Mouse (Mus musculus) lung, embryonic 16.5 days (tissue): Measurements from ENCODE around the gene Stard9. TPM values are rescaled to one million over a fixed set of nuclear protein-coding genes. Genes with fewer than 3 reads are reported as not detected.

ENCODE experiments used
- ATAC-seq: fragments of 200-750 bp; cut with Nextera tagmentation; 2 replicates; pipeline ENCODE4 v1.8.0; 2017; ENCODE audit warnings: low read depth, mild to moderate bottlenecking, moderate library complexity
- H3K27ac ChIP-seq: fragments of 300-500 bp; sonication (generic); 2 replicates; pipeline ENCODE4 v1.5.1; 2014; ENCODE audit warnings: mild to moderate bottlenecking, control low read depth, low read length
- H3K27me3 ChIP-seq: fragments of 300-500 bp; sonication (generic); 2 replicates; pipeline ENCODE4 v1.6.1; 2014; ENCODE audit warnings: low read depth, low read length, mixed read lengths; ENCODE audit not compliant: control insufficient read depth, insufficient read depth
- H3K36me3 ChIP-seq: fragments of 300-500 bp; sonication (generic); 2 replicates; pipeline ENCODE4 v1.6.1; 2014; ENCODE audit warnings: low read length; ENCODE audit not compliant: control insufficient read depth, insufficient read depth
- H3K4me1 ChIP-seq: fragments of 300-500 bp; sonication (generic); replicated peaks from 2 replicates; pipeline ENCODE4 v1.6.1; 2014; ENCODE audit warnings: low read length, mixed read lengths; ENCODE audit not compliant: control insufficient read depth, insufficient read depth
- H3K4me2 ChIP-seq: fragments of 300-500 bp; sonication (generic); 2 replicates; pipeline ENCODE4 v1.6.1; 2014; ENCODE audit warnings: low read depth, low read length, control low read depth
- H3K4me3 ChIP-seq: fragments of 300-500 bp; sonication (generic); 2 replicates; pipeline ENCODE4 v1.5.1; 2014; ENCODE audit warnings: mild to moderate bottlenecking, low read length, control low read depth
- H3K9ac ChIP-seq: fragments of 300-500 bp; sonication (generic); 2 replicates; pipeline ENCODE4 v1.6.1; 2014; ENCODE audit warnings: low read length, control low read depth
- H3K9me3 ChIP-seq: fragments of 300-500 bp; sonication (generic); 2 replicates; pipeline ENCODE4 v1.6.1; 2016; ENCODE audit warnings: low read length; ENCODE audit not compliant: control insufficient read depth
- WGBS: fragments of 180-500 bp; shearing (Covaris S2); extraction: QIAGEN DNeasy Blood & Tissue Kit; methylation state at CpG from one replicate; pipeline ENCODE4 v1.1.7; 2014; 5-methylcytosine and 5-hydroxymethylcytosine counted together
- polyA plus RNA-seq: library from polyadenylated mRNA; unstranded; fragments of >200 nt; fragmentation: Nextera tagmentation; extraction: Ambion mirVana; gene quantifications from 2 replicates; pipeline ENCODE4 v1.2.1, GENCODE M21; 2015

Gene Stard9
- polyA plus RNA-seq, 1 experiment from 2014 or later = 10.3 TPM

DNA sequence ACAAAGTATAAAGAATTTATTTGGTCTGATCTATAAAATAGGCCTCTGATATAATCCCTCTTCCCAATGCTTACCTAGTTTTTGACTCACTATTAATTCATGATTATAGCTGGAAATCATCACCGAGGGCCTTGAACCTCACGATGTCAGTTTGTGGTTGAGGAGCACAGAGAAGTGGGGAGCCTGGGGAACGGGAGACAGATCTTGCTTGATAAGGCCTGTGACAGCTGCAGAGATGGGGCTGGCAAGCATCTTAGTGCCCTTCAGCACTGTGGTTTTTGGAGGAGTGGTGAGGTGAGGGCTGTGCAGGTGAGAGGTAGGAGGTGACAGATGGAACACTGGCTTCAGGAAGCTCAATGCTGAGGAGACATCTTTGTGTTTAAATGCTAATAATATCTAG, 81.2 kb downstream of the Stard9 start:
- Histone ChIP-seq H3K4me1 (no peaks in the 10 kb centered on the region), H3K9ac (no peak overlapping the region), H3K27ac (no peak overlapping the region), H3K4me3 (no peak overlapping the region), H3K36me3 (peaks cover 24% of the 10 kb centered on the region), H3K4me2 (no peak overlapping the region), H3K9me3 (no peaks in the 10 kb centered on the region), H3K27me3 (no peaks in the 10 kb centered on the region)
- no peak for ATAC-seq
- 77% methylated on average over 3 of the region's 3 CpGs for WGBS

DNA sequence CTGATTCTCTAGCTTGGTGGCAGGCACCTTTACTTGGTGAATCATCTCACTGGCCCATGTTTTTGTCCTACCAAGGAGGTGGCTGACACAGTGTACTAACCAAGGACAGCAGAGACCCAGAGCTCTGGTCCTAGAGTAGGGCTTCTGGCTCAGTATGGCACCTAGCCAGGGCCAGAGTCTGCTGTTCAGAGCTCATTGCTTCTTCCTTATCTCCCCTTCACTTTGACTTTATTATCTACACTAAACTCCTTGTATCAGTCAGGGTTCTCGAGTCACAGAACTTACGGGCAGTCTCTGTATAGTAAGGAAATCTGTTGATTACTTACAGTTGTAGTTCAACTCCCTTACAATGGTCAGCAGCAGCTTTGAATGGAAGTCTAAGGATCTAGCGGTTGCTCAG, 82.0 kb downstream of the Stard9 start:
- H3K4me3 ChIP-seq = no peak overlapping the region
- ATAC-seq = no peak
- no peaks in the 10 kb centered on the region for H3K4me1 ChIP-seq
- no peaks in the 10 kb centered on the region for H3K27me3 ChIP-seq
- H3K9me3 ChIP-seq = no peaks in the 10 kb centered on the region
- H3K4me2 ChIP-seq = no peak overlapping the region
- WGBS = 79% methylated on average over 3 of the region's 3 CpGs
- no peak overlapping the region for H3K27ac ChIP-seq
- peaks cover 24% of the 10 kb centered on the region for H3K36me3 ChIP-seq
- no peak overlapping the region for H3K9ac ChIP-seq

DNA sequence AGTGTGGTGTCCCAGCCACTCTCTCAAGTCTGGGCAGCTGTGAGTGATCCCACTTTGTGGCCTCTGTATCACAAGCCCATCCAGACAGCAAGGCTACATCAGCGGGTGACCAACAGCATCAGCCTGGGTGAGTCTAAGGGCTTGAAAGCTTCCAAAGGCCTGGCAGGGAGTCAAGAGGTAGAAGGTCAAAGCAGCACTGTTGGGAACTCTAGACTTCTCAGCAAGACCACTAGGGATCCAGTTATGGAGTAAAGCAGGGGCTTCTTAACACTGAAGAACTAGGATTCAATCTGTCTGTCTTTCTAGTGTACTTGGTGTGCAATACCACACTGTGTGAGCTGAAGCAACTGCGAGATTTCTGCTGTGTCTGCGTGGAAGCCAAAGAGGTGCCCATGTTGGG, 84.5 kb downstream of the Stard9 start:
- ATAC-seq = no peak
- no peak overlapping the region for H3K27ac ChIP-seq
- H3K4me3 ChIP-seq = no peak overlapping the region
- no peaks in the 10 kb centered on the region for H3K27me3 ChIP-seq
- H3K9me3 ChIP-seq = no peaks in the 10 kb centered on the region
- peaks cover 35% of the 10 kb centered on the region for H3K36me3 ChIP-seq
- WGBS = 88% methylated on average over 3 of the region's 3 CpGs
- H3K9ac ChIP-seq = no peak overlapping the region
- no peak overlapping the region for H3K4me2 ChIP-seq
- no peaks in the 10 kb centered on the region for H3K4me1 ChIP-seq

DNA sequence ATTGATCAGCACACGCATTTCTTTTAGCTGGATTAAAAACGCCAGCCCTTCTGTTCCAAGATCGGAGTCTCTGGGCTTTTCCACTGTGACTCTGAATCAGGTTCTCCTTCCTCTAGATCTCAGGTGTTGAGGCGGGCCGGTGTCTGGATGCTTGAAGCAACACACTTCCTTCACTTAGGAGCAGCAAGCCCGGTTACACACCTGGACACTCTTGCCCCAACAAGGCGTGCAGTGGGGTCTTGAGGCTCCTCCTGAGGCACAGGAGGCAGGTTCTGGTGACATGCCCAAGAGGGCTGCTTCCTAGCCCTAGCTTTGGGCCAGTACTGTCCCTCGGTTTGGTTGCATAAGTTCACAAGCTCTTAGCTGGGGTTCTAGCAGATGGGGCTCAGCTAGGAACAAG, 89.6 kb downstream of the Stard9 start:
- no peak for ATAC-seq
- no peaks in the 10 kb centered on the region for H3K27me3 ChIP-seq
- peaks cover 64% of the 10 kb centered on the region for H3K36me3 ChIP-seq
- no peak overlapping the region for H3K9ac ChIP-seq
- H3K4me2 ChIP-seq = no peak overlapping the region
- H3K27ac ChIP-seq = no peak overlapping the region
- H3K9me3 ChIP-seq = no peaks in the 10 kb centered on the region
- WGBS = 97% methylated on average over 8 of the region's 8 CpGs
- H3K4me3 ChIP-seq = no peak overlapping the region
- no peaks in the 10 kb centered on the region for H3K4me1 ChIP-seq

DNA sequence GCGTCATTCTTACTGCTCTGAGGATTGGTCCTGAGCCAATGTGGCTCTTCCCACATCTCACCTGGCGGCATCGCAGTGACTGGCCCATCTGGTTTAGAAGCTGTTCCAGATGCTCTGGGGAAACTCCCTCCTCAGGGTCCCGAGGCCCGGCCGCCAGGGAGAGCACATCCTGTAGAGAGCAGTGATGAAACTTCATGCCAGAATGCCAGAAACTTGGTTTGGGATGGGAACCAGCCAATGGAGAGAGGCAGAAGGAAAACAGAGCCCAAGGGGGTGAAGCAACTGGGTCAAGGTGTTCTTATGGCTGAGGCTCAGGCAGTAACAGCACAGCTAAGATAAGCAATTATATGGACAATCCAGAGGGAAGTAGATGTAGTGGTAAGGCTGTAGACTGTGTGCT, 91.9 kb downstream of the Stard9 start:
- WGBS = 93% methylated on average over 6 of the region's 6 CpGs
- Histone ChIP-seq H3K27ac (no peak overlapping the region), H3K27me3 (no peaks in the 10 kb centered on the region), H3K9ac (no peak overlapping the region), H3K4me2 (no peak overlapping the region), H3K4me3 (no peak overlapping the region), H3K36me3 (peaks cover 74% of the 10 kb centered on the region), H3K9me3 (no peaks in the 10 kb centered on the region), H3K4me1 (no peaks in the 10 kb centered on the region)
- ATAC-seq = no peak

- WGBS = 88% methylated on average over 2 of the region's 2 CpGs
- peaks cover 82% of the 10 kb centered on the region for H3K36me3 ChIP-seq
- no peaks in the 10 kb centered on the region for H3K27me3 ChIP-seq
- H3K9ac ChIP-seq = no peak overlapping the region
- no peaks in the 10 kb centered on the region for H3K9me3 ChIP-seq
- H3K4me3 ChIP-seq = no peak overlapping the region
- no peaks in the 10 kb centered on the region for H3K4me1 ChIP-seq
- H3K4me2 ChIP-seq = no peak overlapping the region
- ATAC-seq = no peak
- H3K27ac ChIP-seq = no peak overlapping the region
Measured at GRCm38 (mm10) chr2:120721911-120722310, 93.0 kb downstream of the Stard9 start.

DNA sequence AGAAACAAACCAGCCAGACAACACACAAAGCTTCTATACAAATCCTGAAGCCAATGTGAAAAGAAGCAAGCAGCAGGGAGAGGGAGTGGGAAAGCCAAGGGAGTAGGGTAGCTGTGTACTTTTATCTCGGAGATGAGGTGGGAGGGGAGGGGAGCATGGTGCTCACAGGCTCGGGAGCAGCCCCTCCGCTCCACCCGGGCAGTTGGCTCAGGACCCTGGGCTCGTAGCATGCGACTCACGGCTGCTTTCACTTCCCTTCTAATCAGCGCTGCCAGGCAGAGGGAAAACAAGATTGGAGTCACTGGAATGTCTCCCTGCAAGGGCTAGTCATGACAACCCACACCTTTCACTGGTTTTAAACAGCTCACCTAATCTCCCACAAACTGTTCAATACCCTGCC, 93.6 kb downstream of the Stard9 start:
- H3K36me3 ChIP-seq = peaks cover 81% of the 10 kb centered on the region
- WGBS = 75% methylated on average over 8 of the region's 8 CpGs
- H3K4me1 ChIP-seq = no peaks in the 10 kb centered on the region
- H3K4me2 ChIP-seq = no peak overlapping the region
- no peak overlapping the region for H3K9ac ChIP-seq
- H3K4me3 ChIP-seq = no peak overlapping the region
- no peak overlapping the region for H3K27ac ChIP-seq
- no peak for ATAC-seq
- no peaks in the 10 kb centered on the region for H3K9me3 ChIP-seq
- H3K27me3 ChIP-seq = no peaks in the 10 kb centered on the region

- no peak overlapping the region for H3K4me3 ChIP-seq
- no peaks in the 10 kb centered on the region for H3K27me3 ChIP-seq
- no peak overlapping the region for H3K9ac ChIP-seq
- H3K4me1 ChIP-seq = peaks cover under 1% of the 10 kb centered on the region
- no peak overlapping the region for H3K27ac ChIP-seq
- WGBS = 70% methylated on average over 4 of the region's 4 CpGs
- ATAC-seq = no peak
- no peaks in the 10 kb centered on the region for H3K9me3 ChIP-seq
- peaks cover 84% of the 10 kb centered on the region for H3K36me3 ChIP-seq
- no peak overlapping the region for H3K4me2 ChIP-seq
Measured at GRCm38 (mm10) chr2:120723621-120724020, 94.7 kb downstream of the Stard9 start.

DNA sequence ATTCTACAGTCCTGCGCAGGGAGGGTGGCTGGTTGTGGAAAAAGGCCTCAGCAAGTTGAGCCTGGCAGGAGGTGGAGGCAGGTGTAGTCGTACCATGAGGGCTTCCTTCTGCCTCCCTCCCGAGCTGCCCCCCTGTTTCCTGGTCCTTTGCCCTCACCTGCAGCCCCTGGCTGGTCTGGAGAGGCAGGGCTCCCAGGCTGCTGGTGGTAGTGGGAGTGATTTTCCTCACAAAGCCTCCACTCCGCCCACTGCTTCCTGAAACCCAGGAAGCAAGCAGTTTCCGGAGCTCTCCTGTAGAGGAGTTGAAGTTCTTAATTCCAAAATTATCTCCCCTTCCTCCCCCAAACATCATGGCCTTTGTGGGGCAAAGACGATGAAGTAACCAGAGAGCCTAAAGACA, 95.3 kb downstream of the Stard9 start:
- H3K36me3 ChIP-seq = peaks cover 80% of the 10 kb centered on the region

More for the DNA sequence above, 95.3 kb downstream of the Stard9 start:
- Histone ChIP-seq H3K4me2 (no peak overlapping the region), H3K4me1 (peaks cover 6% of the 10 kb centered on the region), H3K27me3 (no peaks in the 10 kb centered on the region), H3K9me3 (no peaks in the 10 kb centered on the region), H3K4me3 (no peak overlapping the region), H3K27ac (no peak overlapping the region), H3K9ac (no peak overlapping the region)
- ATAC-seq = no peak
- WGBS = 75% methylated on average over 6 of the region's 6 CpGs
